Mouse (Mus musculus) spleen, postnatal 10 days (tissue): ENCODE results near the gene Crybg3.

Experiments used
- DNase-seq, 2 experiments: peaks; one replicate each; pipeline ENCODE4 v3.0.0; 2021 to 2022; ENCODE audit warnings: low spot score in 2 of 2

Crybg3 gene

DNA sequence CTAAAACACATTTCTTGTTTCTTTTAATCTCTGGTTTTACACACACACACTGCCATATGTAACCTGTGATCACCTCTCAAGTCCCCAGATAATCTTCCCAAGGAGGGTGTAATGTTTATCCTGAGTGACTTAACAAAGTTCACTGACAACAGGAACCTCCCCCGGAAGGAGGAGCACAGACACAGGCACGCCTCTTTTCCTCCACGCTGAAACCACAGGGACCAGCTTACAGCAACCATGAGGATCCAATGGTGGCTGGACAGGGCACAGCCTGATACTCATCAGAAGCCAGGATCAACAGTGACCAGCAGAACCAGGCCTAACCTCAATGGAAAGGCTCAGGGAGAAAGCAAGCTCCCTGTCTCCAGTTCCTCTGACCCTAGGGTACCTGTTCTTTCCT, 68.2 kb downstream of the Crybg3 start:
- DNase-seq: no peak

GRCm38 (mm10) chr16:59531243-59531642, 69.5 kb downstream of the Crybg3 start:
- no peak for DNase-seq

GRCm38 (mm10) chr16:59529570-59529969, 71.2 kb downstream of the Crybg3 start:
- DNase-seq: no peak

DNA sequence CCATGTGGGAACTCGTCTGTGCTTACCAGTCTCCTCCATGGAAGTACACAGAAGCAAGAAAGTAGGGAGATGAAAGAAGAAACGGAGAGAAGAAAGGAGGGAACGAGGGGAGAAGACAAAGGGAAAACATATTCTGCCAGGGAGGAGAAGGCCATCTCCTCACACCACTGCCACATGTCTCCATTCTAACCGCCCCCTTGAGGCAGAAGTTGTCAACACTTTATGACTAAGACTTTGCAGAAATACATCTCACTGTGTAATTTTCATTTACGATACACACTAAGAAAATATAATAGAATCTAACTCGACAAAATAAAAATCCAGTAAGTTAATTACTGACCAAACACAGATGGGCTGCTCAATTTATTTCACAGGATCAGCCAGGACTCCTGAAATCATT, 73.8 kb downstream of the Crybg3 start:
- no peak for DNase-seq

- no peak for DNase-seq
Observed at GRCm38 (mm10) chr16:59521752-59522423, 78.9 kb downstream of the Crybg3 start.

GRCm38 (mm10) chr16:59517447-59518219, 83.1 kb downstream of the Crybg3 start:
- peak in 1 of 2 experiments; percentile 40 for DNase-seq

GRCm38 (mm10) chr16:59516965-59517364, 83.8 kb downstream of the Crybg3 start:
- no peak for DNase-seq

DNA sequence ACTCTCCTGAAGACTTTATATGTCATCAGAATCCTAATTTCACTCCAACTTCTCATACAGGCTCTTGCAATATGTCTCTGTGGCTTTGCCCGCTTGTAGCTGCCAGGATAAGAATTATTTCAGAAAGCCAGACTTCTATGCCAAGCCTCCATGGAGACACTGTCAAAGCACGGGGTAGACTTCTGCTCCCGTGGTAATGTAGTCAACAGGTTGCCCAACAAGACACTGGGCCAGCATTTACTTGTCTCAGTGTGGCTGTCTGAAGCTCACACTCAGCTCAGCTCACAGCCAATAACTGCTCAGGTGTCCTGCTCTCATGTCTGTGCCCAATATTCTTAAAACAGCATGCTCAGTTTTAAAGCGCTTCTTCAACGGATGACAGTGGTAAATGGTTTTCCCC, 85.6 kb downstream of the Crybg3 start:
- DNase-seq: no peak

- no peak for DNase-seq
Observed at GRCm38 (mm10) chr16:59509830-59510229, 90.9 kb downstream of the Crybg3 start.

DNA sequence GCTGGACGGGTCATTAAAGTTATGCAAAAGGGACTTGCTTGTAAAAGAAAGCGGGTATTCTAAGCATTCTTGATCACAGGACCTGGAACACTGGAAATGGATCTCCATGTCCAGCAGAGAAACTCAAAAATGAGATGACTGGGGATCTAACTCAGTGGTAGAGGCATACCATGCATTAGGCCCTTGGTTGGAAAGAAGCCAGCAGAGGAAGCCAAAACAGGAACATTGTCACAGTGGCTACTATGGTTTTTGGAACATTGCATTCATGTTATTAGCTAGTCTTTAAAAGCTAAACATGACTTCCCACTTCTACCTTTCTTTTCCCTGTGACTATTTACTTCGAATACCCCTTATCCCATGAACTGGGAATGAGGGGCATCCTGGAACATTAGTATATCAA, 101.6 kb downstream of the Crybg3 start:
- no peak for DNase-seq

DNA sequence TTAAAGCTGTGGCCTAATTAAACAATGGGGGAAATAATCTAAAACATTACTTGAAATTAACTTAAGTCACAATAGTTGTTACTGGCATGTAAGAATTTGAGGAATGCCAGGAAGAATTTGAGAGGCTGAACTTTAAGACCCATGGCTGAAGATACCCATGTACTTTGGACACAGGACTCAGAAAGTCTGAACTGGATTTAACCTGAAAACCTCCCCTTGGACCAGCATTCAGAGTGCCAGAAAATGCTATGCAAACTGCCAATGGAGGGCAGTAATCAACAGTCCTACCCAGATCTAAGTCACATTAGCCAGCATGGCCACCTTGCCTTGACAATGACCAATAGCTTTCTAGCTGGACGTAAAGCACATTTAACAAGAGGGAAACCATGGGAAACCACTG, 102.8 kb downstream of the Crybg3 start:
- no peak for DNase-seq

GRCm38 (mm10) chr16:59493199-59493598, 107.6 kb downstream of the Crybg3 start:
- no peak for DNase-seq

DNA sequence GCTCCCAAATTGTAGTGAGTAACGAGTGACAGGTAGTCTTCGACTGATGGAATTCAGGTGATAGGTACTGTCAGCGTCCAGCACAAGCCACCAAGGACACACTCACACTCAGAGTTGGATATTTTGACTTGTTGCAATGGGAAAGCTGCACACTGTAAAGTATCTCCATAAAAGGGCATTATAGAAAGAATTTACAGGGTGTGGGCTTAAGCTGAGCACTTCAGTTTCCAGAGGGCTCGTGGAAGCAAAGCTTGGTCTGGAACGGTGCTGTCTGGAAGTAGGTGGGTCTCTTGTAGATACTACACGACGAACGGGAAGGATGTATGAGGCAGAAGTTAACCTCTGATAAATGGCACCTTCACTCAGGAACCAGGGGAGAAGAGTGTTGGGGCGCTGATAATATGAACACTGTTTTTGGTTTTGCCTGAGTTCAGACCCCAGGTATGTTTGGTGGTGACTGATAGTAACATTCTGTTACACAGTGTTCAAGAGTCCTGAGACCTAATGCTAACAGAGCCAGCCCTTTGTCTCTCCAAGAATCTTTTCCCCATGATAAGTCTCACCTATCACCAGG, 112.7 kb downstream of the Crybg3 start:
- no peak for DNase-seq

GRCm38 (mm10) chr16:59487239-59487638, 113.5 kb downstream of the Crybg3 start:
- DNase-seq: no peak

DNA sequence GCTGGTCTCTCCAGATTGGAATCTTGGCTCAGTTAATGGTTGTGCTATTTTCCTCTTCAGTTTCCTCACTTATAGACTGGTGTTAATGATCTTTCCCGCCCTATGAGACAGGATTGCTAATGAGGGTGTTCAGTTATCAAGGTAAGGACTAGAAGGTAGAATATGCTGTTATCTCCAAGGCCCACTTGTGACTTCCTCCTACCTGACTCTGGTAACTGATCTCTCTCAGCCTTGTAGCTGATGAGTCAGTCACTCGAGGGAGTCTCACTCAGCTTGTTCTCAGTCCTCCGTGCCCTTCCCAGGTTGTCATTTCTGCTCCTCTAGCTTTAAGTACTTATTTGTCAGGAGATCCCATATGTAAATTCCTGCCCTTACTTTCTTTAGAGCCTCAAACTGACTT, 122.8 kb downstream of the Crybg3 start:
- DNase-seq: no peak

DNA sequence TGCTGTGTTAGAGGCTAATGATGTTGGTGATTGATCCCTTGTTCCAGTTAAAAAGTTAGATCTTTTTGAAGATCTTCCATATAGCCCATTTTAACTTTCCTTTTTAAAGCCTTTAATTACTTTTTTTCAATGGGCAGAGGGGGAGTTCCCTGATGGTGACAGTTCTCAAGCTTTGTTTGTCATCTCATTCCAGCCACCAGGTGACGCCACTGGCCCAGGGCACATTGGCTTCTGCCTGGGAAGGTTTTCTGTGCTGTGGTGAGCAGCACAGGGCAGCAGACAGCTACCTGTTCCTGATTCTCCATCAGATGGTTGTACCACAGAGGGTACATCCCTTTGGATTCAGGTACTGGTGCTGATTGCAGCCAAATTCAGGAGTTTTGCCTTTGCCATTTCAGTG, 126.0 kb downstream of the Crybg3 start:
- DNase-seq: peak; percentile 29 to 79

DNA sequence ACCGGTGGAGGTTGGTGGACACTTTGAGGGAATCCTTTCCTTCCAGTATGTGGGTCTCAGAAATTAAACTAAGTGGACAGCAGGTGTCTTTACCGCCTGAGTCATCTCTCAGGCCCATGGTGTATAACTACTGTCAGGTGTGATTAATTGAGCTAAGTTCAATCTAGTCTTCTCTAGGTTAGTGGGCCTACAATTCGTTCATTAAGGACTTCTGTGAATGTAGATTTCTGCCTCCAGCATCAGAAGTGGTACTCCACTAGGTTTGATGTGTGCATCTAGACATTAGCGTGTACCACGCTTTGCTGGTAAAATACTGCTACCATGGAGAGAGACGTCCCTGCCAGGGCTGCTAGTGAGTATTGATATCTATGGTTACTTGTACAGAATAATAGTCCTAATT, 128.2 kb downstream of the Crybg3 start:
- no peak for DNase-seq

GRCm38 (mm10) chr16:59471637-59472278, 129.0 kb downstream of the Crybg3 start, which contains the start of gene Riox2:
TSS of gene Riox2 (plus strand) at chr16:59471775.
- peak; percentile 83 to 88 for DNase-seq

DNA sequence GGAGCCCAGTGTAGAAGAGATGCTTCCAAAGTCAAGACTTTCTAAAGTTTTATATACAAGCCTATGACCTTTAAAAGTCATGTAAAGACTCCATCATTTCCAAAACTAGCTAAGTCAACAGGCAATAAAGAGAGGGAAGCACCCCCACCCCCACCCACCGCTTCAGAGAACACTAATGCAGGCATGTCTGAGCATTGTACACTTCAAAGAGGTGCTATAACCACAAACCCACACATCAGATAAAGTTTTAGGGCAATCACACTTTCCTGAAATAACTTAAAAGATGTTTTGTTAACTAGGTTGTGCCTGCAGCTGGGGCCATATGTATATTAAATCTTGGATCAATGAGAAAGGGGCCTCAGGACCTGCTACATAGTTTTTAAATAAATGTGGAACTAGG, 130.9 kb downstream of the Crybg3 start:
- no peak for DNase-seq

DNA sequence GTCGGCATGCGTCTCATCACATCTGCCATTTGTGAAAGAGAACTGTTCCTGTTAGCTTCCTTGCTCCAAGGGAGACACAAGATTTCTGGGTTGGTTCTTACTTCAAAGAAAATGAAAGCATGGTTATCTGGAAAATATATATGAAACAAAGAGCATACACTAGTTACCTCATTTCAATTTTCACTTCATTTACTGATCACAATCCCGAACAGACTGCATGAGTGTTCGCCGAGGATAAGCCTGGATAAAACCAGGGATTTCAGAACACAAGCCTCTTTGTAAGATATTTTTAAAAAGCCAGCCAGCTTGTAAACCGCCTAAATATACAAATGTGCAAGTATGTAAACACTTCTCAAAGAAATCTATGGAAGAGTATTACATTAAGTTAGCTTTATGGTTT, 136.8 kb downstream of the Crybg3 start:
- no peak for DNase-seq

DNA sequence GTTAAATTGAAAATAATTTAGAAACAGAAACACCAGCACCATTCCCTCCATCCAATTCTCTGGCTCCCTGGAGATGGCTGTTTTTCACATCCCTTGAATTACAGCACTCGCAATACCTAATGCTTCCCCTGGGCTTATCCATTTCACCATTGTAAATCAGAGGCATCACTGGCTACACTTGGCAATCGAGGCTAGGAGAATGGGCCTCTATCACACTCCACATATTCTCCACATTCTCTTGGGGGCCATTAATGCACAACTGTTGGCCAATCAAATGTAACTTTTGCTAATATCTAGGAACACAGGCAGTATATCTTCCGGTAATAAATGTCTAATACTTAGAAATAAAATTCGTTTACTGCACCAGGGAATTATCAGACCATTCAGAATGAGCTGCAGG, 137.2 kb downstream of the Crybg3 start:
- no peak for DNase-seq

- peak; percentile 18 to 32 for DNase-seq
Observed at GRCm38 (mm10) chr16:59459259-59459861, 141.4 kb downstream of the Crybg3 start.
